Mouse (Mus musculus): ENCODE results near the gene Pdpk1. TPM values are rescaled to one million over a fixed set of nuclear protein-coding genes. Genes with fewer than 3 reads are reported as not detected.

Gene Pdpk1
- polyA plus RNA-seq (2011; ENCODE audit: insufficient read depth, insufficient read length, low replicate concordance, missing spikeins) = 15.7 and 18.7 TPM in 2 replicates

DNA sequence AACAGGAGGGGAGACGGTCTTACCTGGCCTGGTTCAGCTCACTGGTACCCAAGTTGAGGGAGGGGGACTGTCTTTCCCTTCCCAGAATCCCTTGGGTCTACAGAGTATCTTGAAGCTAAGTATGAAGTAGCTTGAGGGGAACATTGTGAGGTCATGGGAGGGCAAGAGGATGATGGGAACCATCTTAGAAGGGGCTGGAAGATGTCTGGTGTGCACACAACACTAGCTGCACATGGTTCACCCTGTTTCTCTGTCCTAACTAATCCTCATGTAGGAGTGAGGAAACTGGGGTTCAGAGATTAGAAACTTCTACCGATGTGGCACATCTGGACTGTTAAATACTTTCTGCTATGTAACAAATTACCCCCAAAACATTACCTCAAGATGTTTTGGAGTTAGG lies at the start of gene Pdpk1:
TSS of gene Pdpk1 (minus strand) at position 101 of the 400 bp plus-strand sequence.
- Histone ChIP-seq H3K27ac (ENCODE audit: control insufficient read depth, insufficient read depth, low read depth, low read length, poor library complexity) (no peak within 1 kb of the TSS), H3K4me1 (ENCODE audit: control insufficient read depth, insufficient read depth, low read length) (no peaks in the 10 kb centered on the region; the same call in 1 of the 2 replicates), H3K4me3 (replicated peaks; ENCODE audit: control insufficient read depth, low read depth, low read length) (peak within 1 kb of the TSS; percentile 14)
- TF ChIP-seq CTCF (IDR thresholded peaks at IDR 0.05; ENCODE audit: control insufficient read depth, insufficient read depth, low read length) (no peak), POLR2A (IDR thresholded peaks at IDR 0.05; ENCODE audit: borderline replicate concordance, control insufficient read depth, low read depth, low read length) (no peak)
- 83% methylated on average over 2 of the region's 2 CpGs for WGBS

DNA sequence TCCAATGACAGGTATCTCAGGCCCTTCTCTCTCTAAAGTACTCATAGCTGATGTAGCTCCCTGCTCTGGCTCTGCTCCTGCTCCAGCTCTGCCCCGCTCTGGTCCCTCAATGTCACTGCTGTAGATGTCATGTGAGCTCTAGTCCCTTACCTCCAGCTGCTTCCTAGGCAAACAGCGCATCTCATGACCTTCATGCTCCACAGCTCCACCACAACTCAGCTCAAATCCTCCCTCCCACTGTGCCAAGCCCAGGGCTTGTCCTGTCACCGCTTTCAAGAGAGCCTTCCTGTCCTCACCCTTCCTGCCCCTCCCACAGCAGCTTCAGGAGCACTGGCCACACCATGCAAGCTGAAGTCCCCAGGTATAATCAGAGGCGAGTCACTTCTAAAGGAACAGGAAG lies 49.0 kb upstream of the Pdpk1 start:
- no peak for TF ChIP-seq POLR2A (IDR thresholded peaks at IDR 0.05; ENCODE audit: borderline replicate concordance, control insufficient read depth, low read depth, low read length)
- TF ChIP-seq CTCF (IDR thresholded peaks at IDR 0.05; ENCODE audit: control insufficient read depth, insufficient read depth, low read length) = no peak
- Histone ChIP-seq H3K27ac (ENCODE audit: control insufficient read depth, insufficient read depth, low read depth, low read length, poor library complexity) (no peak overlapping the region), H3K4me3 (replicated peaks; ENCODE audit: control insufficient read depth, low read depth, low read length) (no peak overlapping the region), H3K4me1 (ENCODE audit: control insufficient read depth, insufficient read depth, low read length) (peaks cover 5% of the 10 kb centered on the region)
- 57% methylated on average over 4 of the region's 4 CpGs for WGBS

DNA sequence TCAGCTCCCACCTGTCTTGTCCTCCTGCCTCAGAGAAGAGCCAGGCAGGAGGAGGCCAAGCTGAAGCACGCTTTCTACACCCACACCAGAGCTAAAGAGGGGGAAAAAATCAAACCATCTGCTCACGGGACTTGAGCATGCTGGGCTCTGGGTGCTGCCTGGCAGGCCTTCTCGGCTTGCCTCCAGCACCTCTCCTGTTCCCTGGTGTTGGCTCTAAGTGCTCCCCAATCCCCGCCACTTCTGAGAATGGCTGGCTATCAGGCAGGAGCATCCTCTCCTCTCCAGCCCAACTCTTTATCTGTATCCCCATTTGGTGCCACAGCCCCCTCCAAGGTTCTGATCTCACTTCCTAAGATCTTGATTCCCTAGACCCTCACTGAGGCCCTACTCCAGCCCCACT lies 48.5 kb upstream of the Pdpk1 start:
- 74% methylated on average over 4 of the region's 4 CpGs for WGBS
- H3K4me1 ChIP-seq (ENCODE audit: control insufficient read depth, insufficient read depth, low read length) = peaks cover 3% of the 10 kb centered on the region
- no peak overlapping the region for H3K4me3 ChIP-seq (replicated peaks; ENCODE audit: control insufficient read depth, low read depth, low read length)
- TF ChIP-seq POLR2A (IDR thresholded peaks at IDR 0.05; ENCODE audit: borderline replicate concordance, control insufficient read depth, low read depth, low read length) = no peak
- no peak for TF ChIP-seq CTCF (IDR thresholded peaks at IDR 0.05; ENCODE audit: control insufficient read depth, insufficient read depth, low read length)
- no peak overlapping the region for H3K27ac ChIP-seq (ENCODE audit: control insufficient read depth, insufficient read depth, low read depth, low read length, poor library complexity)

DNA sequence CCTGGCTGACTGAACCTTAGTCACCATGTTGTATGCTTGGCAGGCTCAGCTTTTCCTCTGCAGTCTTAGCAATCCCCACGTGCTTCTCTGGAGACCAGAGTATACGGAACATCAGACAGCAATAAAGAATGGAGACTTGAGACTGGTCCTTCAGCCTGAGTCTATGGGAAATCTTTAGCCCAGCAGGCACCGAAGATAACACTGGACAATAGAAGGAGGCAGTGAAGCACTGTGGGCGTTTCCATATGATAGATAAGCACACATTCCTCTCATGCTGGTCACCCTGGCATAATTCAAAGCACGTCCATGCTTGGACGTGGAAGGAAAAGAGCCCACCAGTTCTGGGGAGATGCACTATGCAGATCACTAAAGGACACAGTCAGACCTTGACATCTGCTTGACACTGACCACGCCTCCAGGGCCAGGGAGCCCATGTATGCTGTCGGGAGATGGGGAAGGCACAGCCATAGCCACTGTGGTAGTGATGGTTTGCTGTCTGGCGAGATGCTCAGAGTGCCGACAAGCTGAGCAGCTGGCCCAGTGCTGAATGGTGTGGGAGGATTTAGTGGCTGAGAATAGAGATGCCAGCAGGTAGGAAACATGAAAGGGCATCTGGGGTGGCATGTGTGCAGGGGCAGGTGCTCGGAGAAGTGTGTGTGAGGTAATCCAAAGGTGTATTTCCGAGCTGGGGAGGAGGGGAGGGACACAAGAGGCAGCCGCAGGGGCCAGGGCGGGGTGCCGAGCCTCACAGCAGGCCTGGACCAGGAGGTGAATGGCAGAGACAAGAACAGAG lies 46.5 kb upstream of the Pdpk1 start:
- Histone ChIP-seq H3K4me3 (replicated peaks; ENCODE audit: control insufficient read depth, low read depth, low read length) (no peak overlapping the region), H3K4me1 (ENCODE audit: control insufficient read depth, insufficient read depth, low read length) (peaks cover 8% of the 10 kb centered on the region), H3K27ac (ENCODE audit: control insufficient read depth, insufficient read depth, low read depth, low read length, poor library complexity) (no peak overlapping the region)
- WGBS = 81% methylated on average over 15 of the region's 15 CpGs
- TF ChIP-seq POLR2A (IDR thresholded peaks at IDR 0.05; ENCODE audit: borderline replicate concordance, control insufficient read depth, low read depth, low read length) = no peak
- TF ChIP-seq CTCF (IDR thresholded peaks at IDR 0.05; ENCODE audit: control insufficient read depth, insufficient read depth, low read length) = no peak

DNA sequence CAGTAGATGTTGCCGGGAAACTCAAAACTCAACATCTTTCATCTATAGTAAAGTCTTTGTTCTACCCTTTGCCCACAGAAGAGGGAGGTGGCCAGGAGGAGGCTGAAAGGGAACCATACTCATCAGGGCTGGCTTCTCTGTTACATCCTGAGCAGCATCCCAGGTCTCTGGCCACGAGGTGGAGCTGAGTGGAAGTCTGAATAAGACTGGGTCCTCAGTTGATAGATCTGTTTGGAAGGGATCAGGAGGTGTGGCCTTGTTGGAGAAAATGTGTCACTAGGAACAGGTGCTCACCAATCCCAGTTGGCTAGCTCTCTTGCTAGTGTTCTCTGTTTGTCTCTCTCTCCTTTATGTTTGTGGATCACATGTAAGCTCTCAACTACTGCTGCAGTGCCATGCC lies 44.6 kb upstream of the Pdpk1 start:
- WGBS = 71% methylated on average over 2 of the region's 2 CpGs
- Histone ChIP-seq H3K4me3 (replicated peaks; ENCODE audit: control insufficient read depth, low read depth, low read length) (no peak overlapping the region), H3K27ac (ENCODE audit: control insufficient read depth, insufficient read depth, low read depth, low read length, poor library complexity) (no peak overlapping the region), H3K4me1 (ENCODE audit: control insufficient read depth, insufficient read depth, low read length) (peaks cover 10% of the 10 kb centered on the region; the same call in 1 of the 2 replicates)
- TF ChIP-seq POLR2A (IDR thresholded peaks at IDR 0.05; ENCODE audit: borderline replicate concordance, control insufficient read depth, low read depth, low read length) (no peak), CTCF (IDR thresholded peaks at IDR 0.05; ENCODE audit: control insufficient read depth, insufficient read depth, low read length) (no peak)

DNA sequence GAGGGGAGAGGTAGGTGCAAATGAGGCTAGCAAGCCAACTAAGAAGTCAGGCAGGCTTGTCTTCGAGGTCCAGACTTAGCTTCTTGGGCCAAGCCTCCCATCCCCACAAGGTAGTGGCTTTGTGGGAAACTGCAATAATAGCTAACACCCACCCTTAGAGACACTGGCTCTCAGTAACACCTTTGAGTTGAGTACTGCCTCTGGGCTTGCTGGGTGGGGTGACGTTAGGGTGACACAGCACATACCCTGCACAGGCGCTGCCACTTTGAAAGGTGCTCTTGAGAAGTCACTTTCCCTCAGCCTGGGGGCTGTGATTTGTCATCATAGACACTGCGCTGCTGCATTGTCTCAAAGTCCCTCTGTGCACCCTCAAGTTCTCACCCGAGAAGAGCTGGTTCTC lies 43.0 kb upstream of the Pdpk1 start:
- Histone ChIP-seq H3K4me3 (replicated peaks; ENCODE audit: control insufficient read depth, low read depth, low read length) (no peak overlapping the region), H3K27ac (ENCODE audit: control insufficient read depth, insufficient read depth, low read depth, low read length, poor library complexity) (no peak overlapping the region), H3K4me1 (ENCODE audit: control insufficient read depth, insufficient read depth, low read length) (peaks cover 10% of the 10 kb centered on the region; the same call in 1 of the 2 replicates)
- 72% methylated on average over 5 of the region's 5 CpGs for WGBS
- TF ChIP-seq POLR2A (IDR thresholded peaks at IDR 0.05; ENCODE audit: borderline replicate concordance, control insufficient read depth, low read depth, low read length) (no peak), CTCF (IDR thresholded peaks at IDR 0.05; ENCODE audit: control insufficient read depth, insufficient read depth, low read length) (no peak)

DNA sequence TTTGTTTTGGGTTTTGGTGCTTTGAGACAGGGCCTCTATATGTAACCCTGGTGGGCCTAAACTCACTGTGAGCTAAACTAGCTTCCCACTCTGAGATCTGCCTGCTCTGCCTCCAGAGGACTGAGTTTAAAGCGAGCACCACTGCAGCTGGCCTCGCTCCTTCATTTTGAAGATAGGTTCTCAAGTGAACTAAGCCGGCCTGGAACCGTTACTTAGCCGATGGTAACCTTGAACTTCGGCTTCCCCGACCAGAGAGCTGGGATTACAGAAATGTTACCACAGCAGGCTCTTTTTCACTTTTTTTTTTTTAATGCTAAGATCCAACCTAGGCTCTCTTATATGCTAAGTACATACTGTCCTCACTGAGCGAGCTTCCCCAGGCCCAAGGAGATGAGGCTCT lies 42.5 kb upstream of the Pdpk1 start:
- TF ChIP-seq CTCF (IDR thresholded peaks at IDR 0.05; ENCODE audit: control insufficient read depth, insufficient read depth, low read length) (no peak), POLR2A (IDR thresholded peaks at IDR 0.05; ENCODE audit: borderline replicate concordance, control insufficient read depth, low read depth, low read length) (no peak)
- WGBS = 76% methylated on average over 8 of the region's 8 CpGs
- Histone ChIP-seq H3K4me1 (ENCODE audit: control insufficient read depth, insufficient read depth, low read length) (peaks cover 10% of the 10 kb centered on the region; the same call in 1 of the 2 replicates), H3K4me3 (replicated peaks; ENCODE audit: control insufficient read depth, low read depth, low read length) (no peak overlapping the region), H3K27ac (ENCODE audit: control insufficient read depth, insufficient read depth, low read depth, low read length, poor library complexity) (no peak overlapping the region)

DNA sequence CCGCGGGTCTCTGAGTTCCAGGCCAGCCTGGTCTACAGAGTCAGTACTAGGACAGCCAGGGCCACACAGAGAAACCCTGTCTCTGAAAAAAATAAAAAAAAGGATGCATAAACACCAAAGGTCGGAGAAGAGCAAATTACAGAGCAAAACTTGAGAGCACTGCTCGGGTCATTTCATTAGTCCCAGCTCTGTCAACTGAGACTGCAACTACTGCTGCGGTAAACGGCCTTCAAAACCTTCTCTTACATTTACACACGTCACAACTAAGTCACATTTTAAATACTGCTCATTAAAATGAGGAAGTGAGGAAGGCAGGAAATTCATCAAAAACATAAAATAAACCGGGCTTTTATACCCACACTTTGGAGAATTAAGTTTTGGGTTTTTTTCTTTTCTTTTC lies 42.1 kb upstream of the Pdpk1 start:
- H3K27ac ChIP-seq (ENCODE audit: control insufficient read depth, insufficient read depth, low read depth, low read length, poor library complexity) = peak overlapping the region; percentile 60; the same call in 1 of the 2 replicates
- H3K4me1 ChIP-seq (ENCODE audit: control insufficient read depth, insufficient read depth, low read length) = peaks cover 10% of the 10 kb centered on the region; the same call in 1 of the 2 replicates
- WGBS = 21% methylated on average over 8 of the region's 8 CpGs
- TF ChIP-seq CTCF (IDR thresholded peaks at IDR 0.05; ENCODE audit: control insufficient read depth, insufficient read depth, low read length) (no peak), POLR2A (IDR thresholded peaks at IDR 0.05; ENCODE audit: borderline replicate concordance, control insufficient read depth, low read depth, low read length) (no peak)
- no peak overlapping the region for H3K4me3 ChIP-seq (replicated peaks; ENCODE audit: control insufficient read depth, low read depth, low read length)
